Mouse (Mus musculus) neural tube, embryonic 14.5 days (tissue): ENCODE measurements around the gene Hibadh. TPM values are rescaled to one million over a fixed set of nuclear protein-coding genes. Genes with fewer than 3 reads are reported as not detected.
"Not testable (repeated sequence)": the region's sequence is repeated elsewhere in the genome, so short reads cannot be mapped to it uniquely, and the experiment has no call there.

Experiments
- ATAC-seq: fragments of 200-750 bp; cut with Nextera tagmentation; 2 replicates; pipeline ENCODE4 v1.8.0; 2017; ENCODE audit warnings: low read depth, mild to moderate bottlenecking, moderate TSS enrichment, moderate library complexity
- H3K27ac ChIP-seq: fragments of 300-500 bp; sonication (generic); 2 replicates; pipeline ENCODE4 v1.5.1; 2014; ENCODE audit warnings: low read depth, mild to moderate bottlenecking, control low read depth, low read length, moderate library complexity, mixed read lengths
- H3K27me3 ChIP-seq: fragments of 300-500 bp; sonication (generic); 2 replicates; pipeline ENCODE4 v1.6.1; 2014; ENCODE audit warnings: low read length; ENCODE audit not compliant: control insufficient read depth, insufficient read depth
- H3K36me3 ChIP-seq: fragments of 300-500 bp; sonication (generic); 2 replicates; pipeline ENCODE4 v1.6.1; 2014; ENCODE audit warnings: low read length, mixed read lengths; ENCODE audit not compliant: control insufficient read depth, insufficient read depth
- H3K4me1 ChIP-seq: fragments of 300-500 bp; sonication (generic); 2 replicates; pipeline ENCODE4 v1.6.1; 2014; ENCODE audit warnings: low read length; ENCODE audit not compliant: control insufficient read depth, insufficient read depth
- H3K4me2 ChIP-seq: fragments of 300-500 bp; sonication (generic); 2 replicates; pipeline ENCODE4 v1.6.1; 2014; ENCODE audit warnings: mild to moderate bottlenecking, low read depth, low read length, control low read depth
- H3K4me3 ChIP-seq: fragments of 300-500 bp; sonication (generic); 2 replicates; pipeline ENCODE4 v1.5.1; 2014; ENCODE audit warnings: low read depth, low read length, control low read depth, mixed read lengths
- H3K9ac ChIP-seq: fragments of 300-500 bp; sonication (generic); replicated peaks from 2 replicates; pipeline ENCODE4 v1.6.1; 2014; ENCODE audit warnings: low read depth, mild to moderate bottlenecking, control low read depth, low read length, mixed read lengths
- H3K9me3 ChIP-seq: fragments of 300-500 bp; sonication (generic); 2 replicates; pipeline ENCODE4 v1.6.1; 2016; ENCODE audit warnings: low read length; ENCODE audit not compliant: control insufficient read depth
- WGBS: fragments of 180-500 bp; shearing (Covaris S2); extraction: QIAGEN DNeasy Blood & Tissue Kit; methylation state at CpG from one replicate; pipeline ENCODE4 v1.1.7; 2014; 5-methylcytosine and 5-hydroxymethylcytosine counted together
- polyA plus RNA-seq: library from polyadenylated mRNA; unstranded; fragments of >200 nt; fragmentation: Nextera tagmentation; extraction: Ambion mirVana; gene quantifications from 2 replicates; pipeline ENCODE4 v1.2.1, GENCODE M21; 2014

Hibadh gene
- 43.9 and 44.6 TPM in 2 replicates for polyA plus RNA-seq

GRCm38 (mm10) chr6:52640224-52640712 is at the start of gene Hibadh:
Gene Hibadh, minus strand, starts transcription at chr6:52640389.
- no peaks in the 10 kb centered on the region for H3K27me3 ChIP-seq
- peaks cover 11% of the 10 kb centered on the region for H3K4me1 ChIP-seq
- H3K36me3 ChIP-seq = no peaks in the 10 kb centered on the region
- WGBS = 0% methylated on average over 32 of the region's 34 CpGs
- H3K9ac ChIP-seq = peak within 1 kb of the TSS; percentile 80
- peak within 1 kb of the TSS; percentile 81 for H3K4me2 ChIP-seq
- H3K4me3 ChIP-seq = peak within 1 kb of the TSS; percentile 75
- peak within 1 kb of the TSS; percentile 74 for H3K27ac ChIP-seq
- ATAC-seq = peak; percentile 99
- H3K9me3 ChIP-seq = no peaks in the 10 kb centered on the region

GRCm38 (mm10) chr6:52686901-52687500 is 46.8 kb upstream of the Hibadh start:
- Histone ChIP-seq H3K4me1 (no peaks in the 10 kb centered on the region), H3K36me3 (no peaks in the 10 kb centered on the region), H3K4me3 (no peak overlapping the region), H3K27me3 (no peaks in the 10 kb centered on the region), H3K27ac (no peak overlapping the region), H3K4me2 (no peak overlapping the region), H3K9me3 (no peaks in the 10 kb centered on the region), H3K9ac (no peak overlapping the region)
- no peak for ATAC-seq
- WGBS = 55% methylated on average over 5 of the region's 5 CpGs

GRCm38 (mm10) chr6:52682607-52683006 is 42.4 kb upstream of the Hibadh start:
- Histone ChIP-seq H3K27ac (no peak overlapping the region), H3K27me3 (no peaks in the 10 kb centered on the region), H3K4me2 (no peak overlapping the region), H3K9me3 (no peaks in the 10 kb centered on the region), H3K9ac (no peak overlapping the region), H3K4me1 (no peaks in the 10 kb centered on the region), H3K4me3 (no peak overlapping the region), H3K36me3 (no peaks in the 10 kb centered on the region)
- no peak for ATAC-seq
- 93% methylated on average over 3 of the region's 3 CpGs for WGBS

- no peak for ATAC-seq
- H3K9me3 ChIP-seq = no peaks in the 10 kb centered on the region
- no peaks in the 10 kb centered on the region for H3K36me3 ChIP-seq
- H3K9ac ChIP-seq = no peak overlapping the region
- H3K4me2 ChIP-seq = no peak overlapping the region
- H3K27ac ChIP-seq = no peak overlapping the region
- 78% methylated on average over 6 of the region's 6 CpGs for WGBS
- H3K4me1 ChIP-seq = no peaks in the 10 kb centered on the region
- H3K27me3 ChIP-seq = no peaks in the 10 kb centered on the region
- H3K4me3 ChIP-seq = no peak overlapping the region
Observed at GRCm38 (mm10) chr6:52681847-52682485, 41.8 kb upstream of the Hibadh start.

GRCm38 (mm10) chr6:52680458-52681032 is 40.4 kb upstream of the Hibadh start:
- H3K9ac ChIP-seq = no peak overlapping the region
- ATAC-seq = no peak
- no peaks in the 10 kb centered on the region for H3K27me3 ChIP-seq
- H3K4me2 ChIP-seq = no peak overlapping the region
- no peak overlapping the region for H3K27ac ChIP-seq
- no peaks in the 10 kb centered on the region for H3K4me1 ChIP-seq
- no peaks in the 10 kb centered on the region for H3K9me3 ChIP-seq
- H3K36me3 ChIP-seq = no peaks in the 10 kb centered on the region
- H3K4me3 ChIP-seq = no peak overlapping the region
- WGBS = 54% methylated on average over 8 of the region's 8 CpGs

GRCm38 (mm10) chr6:52679565-52679964 is 39.4 kb upstream of the Hibadh start:
- WGBS = 84% methylated on average over 9 of the region's 9 CpGs

GRCm38 (mm10) chr6:52677534-52677933 is 37.3 kb upstream of the Hibadh start:
- not testable (repeated sequence) for H3K9ac ChIP-seq, H3K4me1 ChIP-seq, H3K4me2 ChIP-seq, H3K4me3 ChIP-seq, H3K27ac ChIP-seq, ATAC-seq, H3K36me3 ChIP-seq, H3K9me3 ChIP-seq, H3K27me3 ChIP-seq
- 86% methylated on average over 4 of the region's 4 CpGs for WGBS

More at GRCm38 (mm10) chr6:52679565-52679964, 39.4 kb upstream of the Hibadh start:
- Histone ChIP-seq H3K4me2 (no peak overlapping the region), H3K9ac (no peak overlapping the region), H3K4me3 (no peak overlapping the region), H3K4me1 (no peaks in the 10 kb centered on the region), H3K27me3 (no peaks in the 10 kb centered on the region), H3K36me3 (no peaks in the 10 kb centered on the region), H3K9me3 (no peaks in the 10 kb centered on the region), H3K27ac (no peak overlapping the region)
- ATAC-seq = no peak

- H3K4me2 ChIP-seq = no peak overlapping the region
- no peak overlapping the region for H3K9ac ChIP-seq
- no peak overlapping the region for H3K27ac ChIP-seq
- no peak overlapping the region for H3K4me3 ChIP-seq
- H3K36me3 ChIP-seq = no peaks in the 10 kb centered on the region
- no peaks in the 10 kb centered on the region for H3K27me3 ChIP-seq
- no peak for ATAC-seq
- H3K4me1 ChIP-seq = no peaks in the 10 kb centered on the region
- H3K9me3 ChIP-seq = no peaks in the 10 kb centered on the region
- WGBS = 77% methylated on average over 4 of the region's 4 CpGs
Observed at GRCm38 (mm10) chr6:52675222-52675921, 35.2 kb upstream of the Hibadh start.

- Histone ChIP-seq H3K27me3 (no peaks in the 10 kb centered on the region), H3K9me3 (no peaks in the 10 kb centered on the region), H3K36me3 (no peaks in the 10 kb centered on the region), H3K4me2 (no peak overlapping the region), H3K9ac (no peak overlapping the region), H3K4me3 (no peak overlapping the region), H3K4me1 (no peaks in the 10 kb centered on the region), H3K27ac (no peak overlapping the region)
- ATAC-seq = no peak
- 81% methylated on average over 12 of the region's 12 CpGs for WGBS
Observed at GRCm38 (mm10) chr6:52674541-52674940, 34.4 kb upstream of the Hibadh start.
